Mouse (Mus musculus): ENCODE results near the gene Trafd1. TPM values are rescaled to one million over a fixed set of nuclear protein-coding genes. Genes with fewer than 3 reads are reported as not detected.
"Not testable (repeated sequence)": the region's sequence is repeated elsewhere in the genome, so short reads cannot be mapped to it uniquely, and the experiment has no call there.

Gene Trafd1
- polyA plus RNA-seq, 1 experiment, result 27.3 TPM

DNA sequence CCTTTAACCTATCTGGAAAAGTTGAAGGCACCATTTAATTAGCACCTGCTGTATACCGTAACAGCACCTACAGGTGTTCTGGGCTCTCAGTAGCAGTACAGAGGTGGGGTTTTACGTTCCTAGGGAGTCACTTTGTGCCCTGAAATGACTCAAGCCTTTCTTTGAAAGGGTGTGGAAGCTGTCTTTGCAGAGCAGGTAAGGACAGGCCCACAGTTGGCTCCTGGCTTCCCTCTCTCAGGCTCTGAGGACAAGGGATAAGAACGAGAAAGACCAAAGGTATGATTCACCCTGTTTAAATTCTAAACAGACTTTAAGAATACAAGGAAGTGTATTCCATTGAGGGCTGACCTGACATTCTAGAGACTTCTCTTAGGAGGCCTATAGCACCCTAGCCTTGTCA lies 8.0 kb upstream of the Trafd1 start:
- Histone ChIP-seq H3K4me3 (ENCODE audit: insufficient read depth, low read depth, low read length) (no peak overlapping the region), H3K4me1 (ENCODE audit: control insufficient read depth, insufficient read depth, insufficient read length, low read length) (no peaks in the 10 kb centered on the region), H3K27ac (replicated peaks; ENCODE audit: low read depth, low read length) (no peak overlapping the region)

- H3K4me3 ChIP-seq (ENCODE audit: insufficient read depth, low read depth, low read length), result no peak overlapping the region
- H3K27ac ChIP-seq (replicated peaks; ENCODE audit: low read depth, low read length), result no peak overlapping the region
- peaks cover 2% of the 10 kb centered on the region; the same call in 1 of the 2 replicates for H3K4me1 ChIP-seq (ENCODE audit: control insufficient read depth, insufficient read depth, insufficient read length, low read length)
Measured at GRCm38 (mm10) chr5:121392667-121393380, 7.4 kb upstream of the Trafd1 start.

- Histone ChIP-seq H3K4me1 (ENCODE audit: control insufficient read depth, insufficient read depth, insufficient read length, low read length) (peaks cover 4% of the 10 kb centered on the region), H3K27ac (replicated peaks; ENCODE audit: low read depth, low read length) (peak overlapping the region; percentile 65), H3K4me3 (ENCODE audit: insufficient read depth, low read depth, low read length) (no peak overlapping the region)
Measured at GRCm38 (mm10) chr5:121389691-121390090, 4.3 kb upstream of the Trafd1 start.

DNA sequence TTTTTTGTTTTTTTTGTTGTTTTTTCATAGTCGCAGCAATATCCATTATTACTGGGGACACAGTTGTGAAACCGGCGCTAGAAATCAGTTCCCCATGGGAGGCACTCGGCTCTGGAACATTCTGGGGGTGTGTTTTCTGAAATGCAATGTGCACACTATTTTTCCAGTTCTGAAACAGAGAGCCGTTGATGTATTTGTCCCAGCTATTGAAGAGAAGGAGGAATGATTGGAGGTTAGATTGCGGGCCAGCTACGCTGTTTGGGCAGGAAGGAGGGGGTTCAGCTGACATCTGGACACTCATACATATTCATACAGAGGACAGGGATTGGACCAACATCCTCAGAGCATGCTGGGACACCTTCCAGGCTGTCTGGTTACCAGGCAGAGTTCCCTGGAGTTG lies 3.7 kb upstream of the Trafd1 start:
- Histone ChIP-seq H3K27ac (replicated peaks; ENCODE audit: low read depth, low read length) (peak overlapping the region; percentile 65), H3K4me3 (ENCODE audit: insufficient read depth, low read depth, low read length) (no peak overlapping the region), H3K4me1 (ENCODE audit: control insufficient read depth, insufficient read depth, insufficient read length, low read length) (peaks cover 4% of the 10 kb centered on the region)

- Histone ChIP-seq H3K27ac (replicated peaks; ENCODE audit: low read depth, low read length) (peak overlapping the region; percentile 69; the same call in 1 of the 2 replicates), H3K4me3 (ENCODE audit: insufficient read depth, low read depth, low read length) (no peak overlapping the region), H3K4me1 (ENCODE audit: control insufficient read depth, insufficient read depth, insufficient read length, low read length) (peaks cover 6% of the 10 kb centered on the region)
Measured at GRCm38 (mm10) chr5:121387126-121387525, 1.7 kb upstream of the Trafd1 start.

DNA sequence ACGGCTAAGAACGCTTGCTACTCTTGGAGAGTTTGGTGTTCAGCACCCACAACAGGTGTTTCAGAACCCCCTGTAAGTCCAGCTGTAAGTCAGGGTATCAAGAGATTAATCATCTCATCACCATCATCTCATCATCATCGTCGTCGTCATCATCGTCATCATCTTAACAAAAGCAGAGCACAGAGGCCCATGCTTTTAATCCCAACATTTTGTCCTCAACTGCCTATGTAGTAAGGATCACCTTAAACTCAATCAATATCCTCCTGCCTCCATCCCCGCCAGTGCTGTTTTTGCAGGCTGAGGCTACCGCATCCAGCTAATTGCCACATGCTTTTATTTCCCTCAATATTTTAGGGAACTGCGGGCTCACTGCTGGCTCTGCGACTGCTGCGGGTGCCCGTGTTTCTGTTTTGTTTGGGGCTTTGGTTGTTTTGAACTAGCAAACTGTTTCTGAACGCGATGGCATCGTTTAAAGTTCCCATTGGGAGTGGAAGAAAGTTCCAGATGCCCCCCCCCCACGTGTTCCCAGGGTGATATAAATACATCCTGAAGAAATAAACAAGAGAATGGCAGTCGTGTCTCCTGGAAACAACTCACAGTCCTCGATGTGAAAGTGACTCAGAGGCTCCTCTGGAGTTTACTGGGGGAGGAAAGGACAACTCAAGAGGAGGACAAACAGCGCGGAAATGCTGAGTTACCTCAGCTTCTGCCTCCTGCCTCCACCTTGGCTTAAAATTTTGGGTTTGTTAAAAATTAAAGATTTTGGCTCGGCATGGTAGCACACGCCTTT lies 883 bp upstream of the Trafd1 start:
- Histone ChIP-seq H3K4me1 (ENCODE audit: control insufficient read depth, insufficient read depth, insufficient read length, low read length) (peaks cover 6% of the 10 kb centered on the region), H3K4me3 (ENCODE audit: insufficient read depth, low read depth, low read length) (no peak overlapping the region), H3K27ac (replicated peaks; ENCODE audit: low read depth, low read length) (peak overlapping the region; percentile 69)

GRCm38 (mm10) chr5:121384757-121385460 lies 523 bp downstream of the Trafd1 start:
- Histone ChIP-seq H3K4me1 (ENCODE audit: control insufficient read depth, insufficient read depth, insufficient read length, low read length) (peaks cover 6% of the 10 kb centered on the region), H3K27ac (replicated peaks; ENCODE audit: low read depth, low read length) (peak overlapping the region; percentile 90), H3K4me3 (ENCODE audit: insufficient read depth, low read depth, low read length) (peak overlapping the region; percentile 89)

- peaks cover 6% of the 10 kb centered on the region for H3K4me1 ChIP-seq (ENCODE audit: control insufficient read depth, insufficient read depth, insufficient read length, low read length)
- H3K27ac ChIP-seq (replicated peaks; ENCODE audit: low read depth, low read length), result peak overlapping the region; percentile 90
- peak overlapping the region; percentile 89 for H3K4me3 ChIP-seq (ENCODE audit: insufficient read depth, low read depth, low read length)
Measured at GRCm38 (mm10) chr5:121383857-121384756, 1.3 kb downstream of the Trafd1 start.

DNA sequence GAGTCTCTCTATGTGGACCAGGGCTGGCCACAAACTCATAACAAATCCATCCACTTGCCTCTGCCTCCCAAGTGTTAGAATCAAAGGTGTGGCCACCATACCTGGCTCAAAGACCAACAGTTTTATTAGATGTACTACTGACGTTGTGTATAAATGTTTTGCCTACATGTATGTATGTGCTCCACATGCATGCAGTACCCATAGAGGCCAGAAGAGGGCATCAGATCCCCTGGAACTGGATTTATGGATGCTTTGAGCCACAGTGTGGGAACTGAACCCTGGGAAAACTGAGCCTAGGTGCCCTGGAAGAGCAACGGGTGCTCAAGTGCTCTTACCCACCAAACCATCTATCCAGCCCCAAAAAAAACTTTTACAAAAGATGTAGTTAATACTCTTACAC lies 4.7 kb downstream of the Trafd1 start:
- peaks cover 3% of the 10 kb centered on the region; the same call in 1 of the 2 replicates for H3K4me1 ChIP-seq (ENCODE audit: control insufficient read depth, insufficient read depth, insufficient read length, low read length)
- no peak overlapping the region for H3K4me3 ChIP-seq (ENCODE audit: insufficient read depth, low read depth, low read length)
- H3K27ac ChIP-seq (replicated peaks; ENCODE audit: low read depth, low read length), result no peak overlapping the region

DNA sequence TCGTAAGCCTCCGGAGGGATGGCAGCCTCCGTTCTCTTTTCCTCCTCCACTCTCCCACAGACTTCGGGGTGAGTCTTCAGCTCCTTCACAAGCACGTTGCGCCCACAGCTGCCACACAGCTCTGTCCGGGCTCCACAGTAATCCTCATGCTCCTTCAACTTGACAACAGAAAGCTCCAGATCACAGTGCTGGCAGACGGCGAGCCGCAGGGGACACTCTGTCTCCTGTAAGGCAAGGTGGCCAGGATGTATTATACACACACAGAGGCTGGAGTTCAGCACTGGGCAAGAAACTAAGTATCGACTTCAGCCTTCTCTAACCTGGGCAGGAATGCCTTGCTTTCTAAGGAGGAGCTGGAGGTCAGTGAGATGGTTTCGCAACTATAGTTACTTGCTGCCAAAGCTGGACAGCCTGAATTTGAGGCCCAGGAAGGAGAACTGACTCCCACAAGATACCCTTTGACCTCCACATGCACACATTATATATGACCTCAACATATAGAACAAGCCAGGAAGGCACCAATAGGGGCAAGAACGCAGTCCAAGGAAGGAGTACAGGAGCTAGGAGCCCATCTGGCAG lies 6.7 kb downstream of the Trafd1 start:
- Histone ChIP-seq H3K27ac (replicated peaks; ENCODE audit: low read depth, low read length) (no peak overlapping the region), H3K4me1 (ENCODE audit: control insufficient read depth, insufficient read depth, insufficient read length, low read length) (peaks cover 3% of the 10 kb centered on the region; the same call in 1 of the 2 replicates), H3K4me3 (ENCODE audit: insufficient read depth, low read depth, low read length) (no peak overlapping the region)

GRCm38 (mm10) chr5:121376972-121377371 lies 8.5 kb downstream of the Trafd1 start:
- not testable (repeated sequence) for H3K27ac ChIP-seq (replicated peaks; ENCODE audit: low read depth, low read length); H3K4me1 ChIP-seq (ENCODE audit: control insufficient read depth, insufficient read depth, insufficient read length, low read length)

DNA sequence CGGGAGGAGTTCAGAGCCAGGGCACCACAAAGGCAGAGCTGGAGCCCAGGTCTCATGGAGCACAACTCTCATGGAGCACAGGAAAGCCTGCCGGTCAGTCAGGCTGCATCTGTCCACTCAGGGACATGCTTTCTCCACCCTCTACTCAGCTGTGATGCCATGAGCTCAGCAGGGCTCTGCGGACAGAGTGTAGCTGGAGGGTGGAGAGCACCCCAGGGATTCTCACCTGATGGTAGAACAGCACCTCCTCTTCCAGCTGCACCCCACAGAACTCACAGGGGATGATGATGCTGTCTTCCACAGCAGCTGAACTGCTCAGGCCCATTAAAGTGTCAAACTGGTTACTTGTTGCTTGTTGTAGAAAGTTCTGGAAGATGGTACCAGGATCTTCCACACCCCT lies 10.6 kb downstream of the Trafd1 start:
- no peak overlapping the region for H3K4me3 ChIP-seq (ENCODE audit: insufficient read depth, low read depth, low read length)
- H3K4me1 ChIP-seq (ENCODE audit: control insufficient read depth, insufficient read depth, insufficient read length, low read length), result no peaks in the 10 kb centered on the region
- H3K27ac ChIP-seq (replicated peaks; ENCODE audit: low read depth, low read length), result no peak overlapping the region

More at GRCm38 (mm10) chr5:121376972-121377371, 8.5 kb downstream of the Trafd1 start:
- not testable (repeated sequence) for H3K4me3 ChIP-seq (ENCODE audit: insufficient read depth, low read depth, low read length)

DNA sequence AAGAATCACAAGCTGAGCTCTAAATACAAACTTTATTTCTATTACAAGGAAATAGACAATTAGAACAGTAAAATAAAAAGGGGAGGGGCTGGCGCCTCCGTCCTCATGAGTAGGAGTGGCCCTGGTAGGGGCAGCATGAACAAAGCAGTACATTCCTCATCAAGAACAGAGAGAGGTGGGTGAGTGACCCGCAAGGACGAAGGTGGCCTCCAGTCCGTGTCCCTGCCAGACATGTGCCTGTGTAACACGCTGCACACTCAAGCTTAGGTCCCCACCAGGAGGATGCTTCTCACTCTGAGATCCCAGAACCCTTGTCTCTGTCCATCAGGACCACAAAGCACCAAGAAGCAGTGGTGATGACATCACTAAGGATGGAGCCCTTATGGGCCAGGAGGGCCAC lies 13.7 kb downstream of the Trafd1 start:
- Histone ChIP-seq H3K4me3 (ENCODE audit: insufficient read depth, low read depth, low read length) (no peak overlapping the region), H3K4me1 (ENCODE audit: control insufficient read depth, insufficient read depth, insufficient read length, low read length) (no peaks in the 10 kb centered on the region), H3K27ac (replicated peaks; ENCODE audit: low read depth, low read length) (no peak overlapping the region)

DNA sequence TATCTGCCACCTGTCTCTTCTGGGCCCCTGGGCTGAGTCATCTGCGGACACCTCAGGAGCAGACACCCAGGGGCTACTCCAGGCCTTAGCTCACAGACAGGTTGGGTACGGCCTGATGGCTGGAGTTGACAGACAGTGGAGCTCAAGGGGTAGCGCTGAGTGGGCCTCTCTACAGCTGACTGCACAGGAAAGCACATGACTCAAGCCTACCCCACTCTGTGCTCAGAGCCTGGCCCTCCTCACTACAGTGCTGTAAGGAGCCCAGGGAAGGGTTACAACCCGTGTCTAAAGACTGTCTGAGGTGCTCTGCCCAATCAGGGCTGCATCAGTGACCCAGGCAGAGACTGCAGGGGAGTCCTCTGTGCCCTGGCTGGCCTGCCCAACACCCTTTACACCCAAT lies 18.2 kb downstream of the Trafd1 start:
- Histone ChIP-seq H3K4me3 (ENCODE audit: insufficient read depth, low read depth, low read length) (no peak overlapping the region), H3K27ac (replicated peaks; ENCODE audit: low read depth, low read length) (no peak overlapping the region), H3K4me1 (ENCODE audit: control insufficient read depth, insufficient read depth, insufficient read length, low read length) (no peaks in the 10 kb centered on the region)

Data from brown adipose tissue, adult 24 weeks (tissue).